Mouse (Mus musculus) R1 (cell line): ENCODE measurements around the gene Tusc2.
A peak's percentile ranks its signal among the peaks of the same experiment; 100 is the strongest.

ENCODE experiments used
- DNase-seq: peaks from one replicate; pipeline ENCODE4 v3.0.0-alpha.2; 2018; ENCODE audit warnings: low read depth, low spot score

Tusc2 gene

DNA sequence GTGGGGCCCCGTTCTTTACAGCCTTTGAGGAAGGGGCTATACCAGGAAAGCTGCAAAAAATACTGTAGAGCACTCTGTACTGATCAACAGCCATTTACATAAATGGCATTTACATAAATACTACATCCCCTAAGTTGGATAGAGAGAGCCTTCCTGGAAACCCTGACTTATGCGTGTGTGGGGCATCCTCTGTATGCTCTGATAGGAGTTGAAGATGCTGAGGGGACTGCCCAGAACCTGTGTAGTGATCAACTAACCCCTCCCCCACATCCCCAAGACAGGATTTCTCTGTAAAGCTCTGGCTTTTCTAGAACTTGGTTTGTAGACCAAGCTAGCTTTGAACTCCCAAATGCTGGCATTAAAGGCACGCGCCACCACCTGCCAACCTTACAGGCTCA is 46.4 kb downstream of the Tusc2 start:
- no peak for DNase-seq

DNA sequence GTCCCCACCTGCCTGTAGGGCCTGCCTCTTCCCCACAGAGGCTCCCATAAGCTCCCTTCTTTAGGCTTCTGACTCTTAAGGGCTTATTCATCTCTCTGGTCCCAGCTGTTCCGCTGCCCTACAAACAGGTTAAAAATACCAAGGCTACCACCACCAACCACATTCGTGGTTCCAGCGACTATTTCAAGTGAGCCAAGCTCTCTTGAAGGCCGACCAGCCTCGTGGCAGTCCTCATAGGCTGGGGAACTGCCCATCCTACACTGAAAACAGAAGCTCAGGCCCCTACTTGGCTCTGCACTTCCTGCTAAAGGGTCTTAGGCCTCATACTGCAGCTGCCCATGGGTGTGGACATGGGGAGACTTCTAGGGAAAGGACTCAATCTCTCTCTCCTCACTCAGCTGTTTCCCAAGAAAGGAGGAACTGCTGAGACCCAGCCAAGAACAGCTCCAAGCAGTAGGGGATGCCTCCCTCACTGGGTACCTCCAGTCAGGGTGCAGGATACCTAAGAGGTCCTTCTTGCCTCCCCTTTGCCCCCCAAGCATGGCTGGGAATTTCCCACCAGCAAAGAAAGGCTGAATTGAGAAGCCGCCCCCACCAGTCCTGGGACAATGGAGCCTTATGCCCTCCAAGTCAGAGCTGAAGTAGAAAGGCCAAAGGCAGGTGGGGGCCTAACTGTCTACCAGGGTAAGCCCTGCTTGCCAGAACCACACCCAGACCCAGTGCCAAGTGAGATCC is 48.6 kb downstream of the Tusc2 start:
- no peak for DNase-seq

DNA sequence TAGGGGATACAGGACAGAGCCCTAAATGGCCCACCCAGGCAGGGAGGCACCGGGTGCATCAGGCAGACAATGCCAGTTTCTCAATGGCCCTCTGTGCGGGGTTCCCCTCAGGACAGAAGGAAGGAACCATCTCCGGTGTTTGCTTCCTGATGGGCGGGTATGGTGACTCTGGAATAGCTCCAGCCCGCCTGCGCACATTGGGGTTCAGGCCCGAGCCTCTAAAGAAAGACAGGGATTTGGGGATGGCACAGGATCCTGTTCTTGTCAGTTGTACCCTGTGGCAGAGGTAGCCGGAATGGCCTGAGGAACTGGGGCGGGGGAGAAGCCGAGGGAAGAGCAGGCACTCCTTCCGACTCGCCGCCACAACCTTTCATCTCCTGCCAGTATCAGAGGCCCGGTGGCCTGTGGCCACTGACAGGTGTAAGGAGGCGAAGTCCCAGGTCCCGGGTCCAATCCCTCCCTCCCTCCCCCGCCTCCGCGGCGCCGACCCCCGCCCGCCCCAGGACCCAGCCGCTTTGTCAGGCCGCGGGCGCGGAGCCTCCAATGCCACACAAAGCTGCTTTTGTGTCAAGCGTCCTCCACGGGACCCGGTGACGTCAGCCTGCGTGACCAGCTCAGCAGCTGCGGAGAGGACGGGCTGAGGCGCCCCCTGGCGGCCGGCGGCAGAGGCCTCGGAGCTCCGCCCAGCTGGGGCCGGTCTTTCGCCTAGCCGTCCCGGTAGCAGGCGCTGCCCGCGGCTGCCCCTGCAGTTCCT is 49.3 kb downstream of the Tusc2 start:
- peak; percentile 93 for DNase-seq

DNA sequence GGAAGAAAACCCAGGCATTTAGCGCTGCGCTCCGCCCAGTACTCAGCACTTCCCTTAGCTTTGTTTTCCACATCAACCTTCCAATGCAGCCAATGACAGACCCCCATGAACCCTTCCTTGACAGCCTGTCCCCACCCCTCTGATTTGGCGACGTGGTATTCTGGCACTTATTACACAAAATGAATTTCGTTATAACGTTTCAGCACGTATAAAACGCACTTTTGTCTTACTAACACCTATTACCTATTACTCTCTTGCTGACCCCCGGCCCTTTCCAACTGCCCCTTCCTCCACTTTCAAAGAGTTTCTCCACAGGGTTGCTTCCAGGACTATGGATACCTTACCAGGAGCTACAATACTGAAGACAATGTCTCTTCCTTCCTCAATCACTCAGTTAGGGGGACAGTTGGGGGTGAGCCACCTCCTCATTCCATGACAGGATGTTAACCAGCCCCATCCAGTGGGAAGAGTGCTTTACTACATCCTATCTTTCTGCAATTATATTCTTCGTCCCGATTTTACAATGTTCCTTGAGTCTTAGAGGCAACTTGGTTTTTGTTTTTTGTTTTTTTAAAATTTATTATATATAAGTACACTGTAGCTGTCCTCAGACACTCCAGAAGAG is 50.0 kb downstream of the Tusc2 start:
- peak; percentile 51 for DNase-seq

DNA sequence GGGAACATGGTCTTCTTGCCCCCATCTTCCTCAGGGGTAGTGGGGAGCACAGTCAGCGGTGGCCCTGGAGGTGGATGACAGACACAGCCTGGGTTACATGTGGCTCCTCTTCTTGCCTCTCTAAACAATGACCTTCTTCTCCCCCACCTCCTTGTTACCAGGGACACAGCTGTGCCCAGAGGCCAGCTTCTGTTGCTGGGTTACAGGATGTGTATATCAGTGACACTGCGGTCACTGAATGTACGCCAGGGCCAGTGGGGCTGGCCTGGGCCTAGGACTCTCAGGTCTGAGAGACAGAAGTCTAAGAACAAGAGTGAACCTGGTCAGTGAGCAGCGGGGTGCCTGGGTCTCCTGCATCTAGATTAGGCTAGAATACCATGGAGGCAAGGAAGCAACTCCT is 52.0 kb downstream of the Tusc2 start:
- DNase-seq, result no peak
